Mouse (Mus musculus): ENCODE measurements around the gene Crocc2.

DNA sequence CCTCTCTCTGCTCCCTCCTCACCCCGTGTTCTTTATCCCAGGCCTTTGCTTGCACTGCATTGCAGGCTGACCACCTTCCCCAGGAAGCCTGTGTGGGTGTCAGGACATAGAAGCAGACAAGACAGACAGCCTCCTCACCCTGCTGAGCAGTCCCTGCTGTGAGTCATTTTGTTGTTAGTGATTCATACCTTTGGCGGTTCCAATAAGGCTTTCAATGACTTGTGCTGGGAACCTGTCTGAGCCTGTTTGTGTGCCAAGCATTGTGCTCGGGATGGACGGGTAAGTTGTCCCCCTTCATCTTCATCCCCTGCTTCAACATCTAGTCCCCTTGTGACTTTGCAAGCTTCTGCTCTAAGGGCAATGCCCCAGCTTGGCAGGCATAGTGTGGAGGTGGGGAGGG lies 5.1 kb downstream of the Crocc2 start:
- TF ChIP-seq CTCF (conservative IDR thresholded peaks at IDR 0.05; ENCODE audit: low read length): no peak
- no peak for TF ChIP-seq POU5F1 (IDR thresholded peaks at IDR 0.05; ENCODE audit: borderline replicate concordance, low read length)
- TF ChIP-seq NANOG (IDR thresholded peaks at IDR 0.05; ENCODE audit: borderline replicate concordance, low read length): no peak
